Mouse (Mus musculus) lung, postnatal 25 days (tissue): ENCODE measurements around the gene Nacc1.
A peak's percentile ranks its signal among the peaks of the same experiment; 100 is the strongest.
"Not testable (repeated sequence)": the region's sequence is repeated elsewhere in the genome, so short reads cannot be mapped to it uniquely, and the experiment has no call there.

Source experiments
- DNase-seq: peaks from one replicate; pipeline ENCODE4 v3.0.0; 2022; ENCODE audit warnings: low spot score

Nacc1 gene

GRCm38 (mm10) chr8:84698288-84698687 is 10.6 kb upstream of the Nacc1 start:
- DNase-seq, result no peak

GRCm38 (mm10) chr8:84697166-84698130 is 9.8 kb upstream of the Nacc1 start:
- DNase-seq, result no peak

- no peak for DNase-seq
Measured at GRCm38 (mm10) chr8:84695140-84695539, 7.5 kb upstream of the Nacc1 start.

GRCm38 (mm10) chr8:84693332-84693731 is 5.7 kb upstream of the Nacc1 start:
- no peak for DNase-seq

GRCm38 (mm10) chr8:84689091-84689915 is 1.6 kb upstream of the Nacc1 start:
- DNase-seq, result peak; percentile 95

GRCm38 (mm10) chr8:84687003-84687704 is 508 bp downstream of the Nacc1 start:
- no peak for DNase-seq

- DNase-seq, result no peak
Measured at GRCm38 (mm10) chr8:84686191-84687002, 1.3 kb downstream of the Nacc1 start, which contains the start of gene Trmt1. TSS of gene Trmt1 (plus strand) at chr8:84686307.

GRCm38 (mm10) chr8:84684537-84684936 is 3.1 kb downstream of the Nacc1 start:
- DNase-seq, result no peak

- no peak for DNase-seq
Measured at GRCm38 (mm10) chr8:84682257-84682656, 5.4 kb downstream of the Nacc1 start.

- DNase-seq, result no peak
Measured at GRCm38 (mm10) chr8:84681476-84681875, 6.2 kb downstream of the Nacc1 start.

GRCm38 (mm10) chr8:84677305-84677704 is 10.4 kb downstream of the Nacc1 start:
- DNase-seq, result no peak

GRCm38 (mm10) chr8:84670295-84671006 is 17.2 kb downstream of the Nacc1 start:
- not testable (repeated sequence) for DNase-seq

- no peak for DNase-seq
Measured at GRCm38 (mm10) chr8:84668731-84669485, 18.8 kb downstream of the Nacc1 start.

GRCm38 (mm10) chr8:84668081-84668480 is 19.6 kb downstream of the Nacc1 start:
- DNase-seq, result no peak

- DNase-seq, result no peak
Measured at GRCm38 (mm10) chr8:84665385-84665893, 22.2 kb downstream of the Nacc1 start.

- peak; percentile 85 for DNase-seq
Measured at GRCm38 (mm10) chr8:84664566-84665384, 22.9 kb downstream of the Nacc1 start.

GRCm38 (mm10) chr8:84663483-84664327 is 24.0 kb downstream of the Nacc1 start:
- peak; percentile 99 for DNase-seq

- peak; percentile 99 for DNase-seq
Measured at GRCm38 (mm10) chr8:84662581-84663065, 25.0 kb downstream of the Nacc1 start, which contains the start of gene Ier2. TSS of gene Ier2 (minus strand) at chr8:84662852.
